Mouse (Mus musculus): ENCODE results near the gene Cox19.
A peak's percentile ranks its signal among the peaks of the same experiment; 100 is the strongest.

Cox19 gene

GRCm38 (mm10) chr5:139327634-139328020, 23.6 kb downstream of the Cox19 start:
- DNase-seq (ENCODE audit: low spot score in 2 of 2) = no peak

DNA sequence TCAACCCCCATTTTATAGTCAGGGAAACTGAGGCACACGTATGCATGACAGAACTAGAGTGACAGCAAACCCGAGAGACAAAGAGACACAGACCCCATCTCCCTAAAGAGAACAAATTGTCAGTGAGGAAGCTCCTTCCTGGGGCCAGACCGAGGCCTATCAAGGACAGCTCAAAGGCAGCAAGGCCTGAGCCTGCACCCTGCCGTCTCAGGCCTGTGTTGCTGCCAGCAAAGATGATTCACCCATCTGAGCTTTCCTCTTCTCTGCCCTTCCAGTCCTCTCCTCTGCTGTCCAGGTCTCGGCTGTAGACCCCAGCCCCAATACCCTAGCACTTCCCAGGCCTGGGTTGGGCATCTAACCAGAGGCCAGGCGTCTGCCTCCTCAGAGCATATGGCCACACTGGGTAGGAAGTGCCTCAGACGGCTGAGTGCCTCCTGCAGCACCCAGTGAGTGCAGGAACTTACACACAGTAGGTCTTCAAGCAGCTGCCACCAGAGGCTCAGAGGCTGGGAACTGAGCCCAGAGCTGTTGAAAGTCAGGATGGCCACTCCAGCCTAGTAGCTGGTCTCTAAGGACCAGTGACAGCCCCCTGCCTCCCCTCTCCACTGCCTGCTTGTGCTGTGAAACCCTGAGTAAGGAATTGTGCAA, 24.1 kb downstream of the Cox19 start:
- no peak for DNase-seq (ENCODE audit: low spot score in 2 of 2)

DNA sequence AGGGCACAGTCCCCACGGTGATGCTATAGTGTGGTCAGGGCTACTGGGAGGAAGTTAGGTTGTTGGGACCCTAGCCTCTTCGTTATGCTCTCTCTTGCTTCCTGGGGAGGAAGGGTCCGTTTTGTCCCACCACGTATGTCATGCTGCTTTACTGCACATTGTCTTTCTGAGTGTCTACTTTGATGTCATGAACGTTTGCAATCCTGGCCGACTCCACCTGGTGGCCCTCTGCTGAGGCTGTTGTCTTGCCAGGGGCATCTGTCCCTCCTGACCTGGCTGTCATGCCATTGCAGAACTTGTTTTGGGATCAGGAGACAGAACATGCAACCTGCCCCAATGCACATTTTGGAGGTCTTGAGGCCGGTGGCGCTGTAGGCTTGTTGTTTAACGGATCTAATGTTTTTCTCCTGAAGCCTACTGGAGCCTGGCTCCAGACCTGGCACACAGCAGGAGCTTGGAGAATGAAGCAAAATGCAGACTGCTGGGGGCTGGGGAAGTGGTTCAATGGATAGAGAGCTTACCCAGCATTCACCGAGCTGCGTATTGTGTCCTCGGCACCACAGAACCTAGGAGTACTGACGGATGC, 25.0 kb downstream of the Cox19 start:
- DNase-seq (ENCODE audit: low spot score in 2 of 2) = no peak

- DNase-seq (ENCODE audit: low spot score in 2 of 2) = peak; percentile 64 to 71
These were observed 25.7 kb downstream of the Cox19 start, which contains the start of gene Adap1 for GRCm38 (mm10) chr5:139325395-139325966. TSS of gene Adap1 (minus strand) at chr5:139325622.

DNA sequence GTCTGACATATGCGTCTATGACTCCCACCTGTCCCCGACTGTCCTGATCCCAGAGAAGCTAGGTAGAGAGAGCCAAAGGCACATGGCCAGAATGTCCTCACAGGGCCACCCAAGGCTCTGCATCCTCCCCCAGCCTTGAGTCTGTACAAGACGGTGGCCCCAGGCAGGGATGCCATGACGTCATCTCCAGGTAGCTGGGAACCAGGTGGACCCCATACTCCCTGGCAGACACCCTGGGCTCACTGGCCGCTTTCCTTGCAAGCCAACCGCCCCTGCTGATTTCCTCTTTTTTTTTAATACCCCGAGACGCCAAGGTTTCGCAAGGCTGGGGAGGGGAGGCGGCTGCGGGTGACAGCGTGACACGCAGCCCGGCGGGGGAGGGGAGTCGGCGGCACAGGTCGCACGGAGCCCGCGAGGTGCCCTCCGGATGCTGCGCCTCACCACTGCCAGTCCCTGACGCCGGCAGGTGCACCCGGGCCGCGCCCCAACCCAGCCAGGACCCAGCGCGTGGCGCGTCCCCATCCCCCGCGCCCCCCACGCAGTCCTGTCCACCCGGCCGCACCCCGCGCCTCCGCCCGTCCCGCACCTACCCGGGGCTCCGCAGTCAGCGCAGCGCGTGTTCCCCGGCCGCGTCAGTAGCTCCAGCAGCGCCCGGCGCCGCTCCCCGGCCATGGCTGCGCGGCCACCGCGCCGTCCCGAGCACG, 26.4 kb downstream of the Cox19 start:
- peak in 1 of 2 experiments; percentile 35 for DNase-seq (ENCODE audit: low spot score in 2 of 2)

- no peak for DNase-seq (ENCODE audit: low spot score in 2 of 2)
These were observed 27.1 kb downstream of the Cox19 start for GRCm38 (mm10) chr5:139324045-139324491.

GRCm38 (mm10) chr5:139323260-139323924, 27.8 kb downstream of the Cox19 start:
- DNase-seq (ENCODE audit: low spot score in 2 of 2) = no peak

DNA sequence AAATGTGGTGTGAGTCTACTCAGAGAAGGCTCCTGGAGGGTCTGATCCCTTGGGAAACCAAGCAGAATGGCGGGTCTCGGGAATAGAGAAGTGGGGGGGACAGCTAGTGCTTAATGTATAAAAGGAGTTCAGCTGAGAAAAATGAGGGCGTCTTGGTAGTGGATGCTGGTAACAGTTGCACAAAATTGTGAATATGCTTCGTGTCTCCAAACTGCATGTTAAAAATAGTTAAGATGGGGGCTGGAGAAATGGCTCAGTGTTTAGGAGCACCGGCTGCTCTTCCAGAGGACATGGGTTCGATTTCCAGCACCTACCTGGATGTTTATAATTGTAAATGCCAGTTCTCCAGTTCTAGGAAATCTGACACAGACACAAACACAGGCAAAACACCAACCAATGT, 29.9 kb downstream of the Cox19 start:
- DNase-seq (ENCODE audit: low spot score in 2 of 2) = no peak

DNA sequence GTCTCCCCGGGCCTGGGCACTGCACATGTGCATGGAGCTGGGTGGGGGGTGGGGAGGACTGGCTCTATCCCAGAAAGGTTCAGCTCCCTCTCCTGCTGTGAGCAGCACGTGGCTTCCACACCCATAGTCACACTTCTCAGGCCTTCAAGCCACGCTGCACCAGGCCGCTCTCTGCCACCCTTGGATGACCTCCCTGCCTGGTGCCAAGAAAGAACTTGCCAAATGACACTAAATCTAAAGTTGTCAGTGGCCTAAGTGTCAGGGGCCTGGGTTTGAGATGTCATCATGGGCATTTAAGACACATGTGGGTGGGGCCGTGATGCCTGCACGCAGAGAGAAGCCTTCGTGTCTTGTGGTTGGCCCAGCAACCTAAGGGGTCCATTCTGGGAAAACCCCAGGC, 30.8 kb downstream of the Cox19 start:
- DNase-seq (ENCODE audit: low spot score in 2 of 2) = no peak

GRCm38 (mm10) chr5:139317751-139318504, 33.3 kb downstream of the Cox19 start:
- no peak for DNase-seq (ENCODE audit: low spot score in 2 of 2)

GRCm38 (mm10) chr5:139316982-139317675, 34.1 kb downstream of the Cox19 start:
- DNase-seq (ENCODE audit: low spot score in 2 of 2) = peak; percentile 50 to 71

GRCm38 (mm10) chr5:139314941-139315642, 36.1 kb downstream of the Cox19 start:
- DNase-seq (ENCODE audit: low spot score in 2 of 2) = no peak

- no peak for DNase-seq (ENCODE audit: low spot score in 2 of 2)
These were observed 37.7 kb downstream of the Cox19 start for GRCm38 (mm10) chr5:139313536-139313935.

GRCm38 (mm10) chr5:139311822-139312221, 39.4 kb downstream of the Cox19 start:
- no peak for DNase-seq (ENCODE audit: low spot score in 2 of 2)

DNA sequence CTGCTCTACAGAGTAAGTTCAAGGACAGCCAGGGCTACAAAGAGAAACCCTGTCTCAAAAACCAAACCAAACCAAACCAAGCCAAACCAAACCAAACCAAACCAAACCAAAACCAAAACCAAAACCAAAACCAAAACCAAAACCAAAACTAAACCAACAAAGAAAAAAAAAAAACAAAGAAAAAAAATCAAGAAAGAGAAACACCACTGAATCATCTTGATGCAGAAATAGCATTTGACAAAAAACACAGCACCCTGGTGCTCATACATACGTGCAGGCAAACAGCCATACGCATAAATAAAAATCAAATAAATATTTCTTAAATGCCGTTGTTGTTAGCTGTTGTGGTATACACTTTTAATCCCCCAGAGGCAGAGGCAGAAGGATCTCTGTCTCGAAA, 40.7 kb downstream of the Cox19 start:
- no peak for DNase-seq (ENCODE audit: low spot score in 2 of 2)

DNA sequence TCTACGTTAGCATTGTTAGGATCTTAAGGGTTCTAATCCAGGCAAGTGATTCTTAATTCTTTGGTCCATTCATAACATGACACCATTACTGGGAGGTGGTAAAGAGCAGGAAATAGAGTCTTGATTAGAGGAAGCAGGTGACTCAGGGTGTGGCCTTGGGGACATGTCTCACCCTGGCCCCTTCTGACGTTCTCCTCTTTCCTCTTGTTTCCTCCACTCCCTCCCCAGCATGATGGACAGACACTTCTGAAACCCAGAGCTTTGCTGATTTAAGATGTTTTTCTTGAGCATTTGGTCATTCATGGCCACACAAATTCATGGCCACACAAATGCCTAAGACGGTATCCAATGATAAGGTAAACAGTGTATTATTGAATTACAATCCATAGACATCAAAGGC, 41.3 kb downstream of the Cox19 start:
- no peak for DNase-seq (ENCODE audit: low spot score in 2 of 2)

- DNase-seq (ENCODE audit: low spot score in 2 of 2) = no peak
These were observed 47.6 kb downstream of the Cox19 start for GRCm38 (mm10) chr5:139303646-139304061.

DNA sequence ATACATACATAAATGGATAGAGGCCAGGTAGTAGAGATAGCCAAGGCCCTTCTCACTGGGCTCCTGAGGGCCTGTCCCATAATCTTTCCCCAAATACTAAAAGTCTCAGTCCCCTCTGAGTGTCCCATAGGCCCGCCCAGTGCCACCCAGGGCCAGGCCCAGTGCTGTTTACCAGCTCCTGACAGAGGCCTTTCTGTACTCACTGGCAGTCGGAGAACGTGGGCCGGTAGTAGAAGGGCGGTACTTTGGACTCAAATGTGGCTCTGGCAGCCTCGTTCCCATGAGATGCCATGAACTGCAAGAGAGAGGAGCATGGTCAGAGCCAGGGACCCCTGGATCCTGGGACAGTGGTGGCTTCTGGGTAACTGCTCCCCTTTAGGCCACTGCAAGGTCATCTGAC, 49.1 kb downstream of the Cox19 start:
- DNase-seq (ENCODE audit: low spot score in 2 of 2) = no peak

- no peak for DNase-seq (ENCODE audit: low spot score in 2 of 2)
These were observed 53.5 kb downstream of the Cox19 start for GRCm38 (mm10) chr5:139297745-139298144.

DNA sequence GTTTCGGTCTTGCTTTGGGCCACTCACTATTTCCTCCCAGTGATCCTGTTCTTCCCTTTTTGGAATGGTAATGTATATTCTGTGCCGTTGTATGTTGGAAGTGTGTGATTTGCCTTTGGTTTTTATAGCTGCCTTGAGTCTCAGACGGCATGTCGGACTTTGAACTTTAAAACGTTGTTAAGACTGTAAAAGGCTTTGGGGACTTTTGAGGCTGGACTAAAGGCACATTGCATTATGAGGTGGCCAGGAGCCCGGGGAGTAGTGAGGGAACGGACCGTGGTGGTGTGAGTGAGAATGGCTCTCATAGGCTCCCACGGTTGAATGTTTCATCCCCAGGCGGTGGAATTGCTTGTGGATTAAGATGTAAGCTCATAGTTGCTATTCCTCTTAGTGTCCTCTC, 54.1 kb downstream of the Cox19 start:
- DNase-seq (ENCODE audit: low spot score in 2 of 2) = no peak
